Mouse (Mus musculus) gonadal fat pad, adult 2 months (tissue): Measurements from ENCODE around the gene Cyp4a30b. TPM values are rescaled to one million over a fixed set of nuclear protein-coding genes. Genes with fewer than 3 reads are reported as not detected.
"Not testable (repeated sequence)": the region's sequence is repeated elsewhere in the genome, so short reads cannot be mapped to it uniquely, and the experiment has no call there.

Experiments used
- DNase-seq: peaks from one replicate; pipeline ENCODE4 v3.0.0-alpha.2; 2012; ENCODE audit warnings: low read depth
- polyA plus RNA-seq: library from polyadenylated mRNA; depleted of rRNA; stranded (reverse); fragments of >200 nt; gene quantifications from 2 replicates; pipeline ENCODE4 v1.2.3, GENCODE M21; 2012; rRNA removed

Cyp4a30b gene
- polyA plus RNA-seq, result 1.4 and 1.5 TPM in 2 replicates

- DNase-seq, result no peak
Measured at GRCm38 (mm10) chr4:115452304-115452703, at the start of gene Cyp4a30b. Cyp4a30b (plus strand) TSS chr4:115452604.

GRCm38 (mm10) chr4:115411324-115411723 lies 41.1 kb upstream of the Cyp4a30b start, which contains the start of gene Cyp4a12b:
Cyp4a12b (plus strand) TSS chr4:115411624.
- not testable (repeated sequence) for DNase-seq

GRCm38 (mm10) chr4:115450577-115451137 lies 1.7 kb upstream of the Cyp4a30b start:
- DNase-seq, result no peak

- not testable (repeated sequence) for DNase-seq
Measured at GRCm38 (mm10) chr4:115473585-115473984, 21.2 kb downstream of the Cyp4a30b start.

GRCm38 (mm10) chr4:115476051-115476450 lies 23.6 kb downstream of the Cyp4a30b start:
- DNase-seq, result not testable (repeated sequence)

GRCm38 (mm10) chr4:115481006-115481652 lies 28.7 kb downstream of the Cyp4a30b start:
- no peak for DNase-seq

- no peak for DNase-seq
Measured at GRCm38 (mm10) chr4:115496001-115496400, 43.6 kb downstream of the Cyp4a30b start, which contains the start of gene Cyp4a14. Cyp4a14 (minus strand) TSS chr4:115496142.

- no peak for DNase-seq
Measured at GRCm38 (mm10) chr4:115497466-115497865, 45.1 kb downstream of the Cyp4a30b start.

- DNase-seq, result not testable (repeated sequence)
Measured at GRCm38 (mm10) chr4:115513964-115514363, 61.6 kb downstream of the Cyp4a30b start.

GRCm38 (mm10) chr4:115518000-115518399 lies 65.6 kb downstream of the Cyp4a30b start, which contains the start of gene Cyp4a10:
Cyp4a10 (plus strand) TSS chr4:115518264.
- DNase-seq, result not testable (repeated sequence)

- no peak for DNase-seq
Measured at GRCm38 (mm10) chr4:115519444-115519843, 67.0 kb downstream of the Cyp4a30b start.

Other genes with a start within 250 kb of the Cyp4a30b start
- gene Cyp4a29, start 210.5 kb upstream of the Cyp4a30b start, polyA plus RNA-seq, result 0.10 TPM in 1 of 2 replicates, not detected in the other
- gene Cyp4a12a, start 153.6 kb upstream of the Cyp4a30b start, polyA plus RNA-seq, result 9.1 and 28.1 TPM in 2 replicates
- 0.11 and 0.30 TPM in 2 replicates for gene Cyp4a12b, start 41.0 kb upstream of the Cyp4a30b start, polyA plus RNA-seq
- 0.11 TPM in 1 of 2 replicates, not detected in the other for gene Cyp4a14, start 43.5 kb downstream of the Cyp4a30b start, polyA plus RNA-seq
- 0.11 and 0.29 TPM in 2 replicates for gene Cyp4a10, start 65.7 kb downstream of the Cyp4a30b start, polyA plus RNA-seq
- 0.05 TPM in 1 of 2 replicates, not detected in the other for gene Cyp4a31, start 111.0 kb downstream of the Cyp4a30b start, polyA plus RNA-seq
- not detected in 2 replicates for gene Cyp4a32, start 148.4 kb downstream of the Cyp4a30b start, polyA plus RNA-seq
- gene Cyp4b1, start 195.1 kb downstream of the Cyp4a30b start, polyA plus RNA-seq, result 53.7 and 66.2 TPM in 2 replicates